Mouse (Mus musculus): Measurements from ENCODE around the gene Gm43951. TPM values are rescaled to one million over a fixed set of nuclear protein-coding genes. Genes with fewer than 3 reads are reported as not detected.

The Gm43951 gene
- polyA plus RNA-seq, 1 experiment: 0.70 TPM

DNA sequence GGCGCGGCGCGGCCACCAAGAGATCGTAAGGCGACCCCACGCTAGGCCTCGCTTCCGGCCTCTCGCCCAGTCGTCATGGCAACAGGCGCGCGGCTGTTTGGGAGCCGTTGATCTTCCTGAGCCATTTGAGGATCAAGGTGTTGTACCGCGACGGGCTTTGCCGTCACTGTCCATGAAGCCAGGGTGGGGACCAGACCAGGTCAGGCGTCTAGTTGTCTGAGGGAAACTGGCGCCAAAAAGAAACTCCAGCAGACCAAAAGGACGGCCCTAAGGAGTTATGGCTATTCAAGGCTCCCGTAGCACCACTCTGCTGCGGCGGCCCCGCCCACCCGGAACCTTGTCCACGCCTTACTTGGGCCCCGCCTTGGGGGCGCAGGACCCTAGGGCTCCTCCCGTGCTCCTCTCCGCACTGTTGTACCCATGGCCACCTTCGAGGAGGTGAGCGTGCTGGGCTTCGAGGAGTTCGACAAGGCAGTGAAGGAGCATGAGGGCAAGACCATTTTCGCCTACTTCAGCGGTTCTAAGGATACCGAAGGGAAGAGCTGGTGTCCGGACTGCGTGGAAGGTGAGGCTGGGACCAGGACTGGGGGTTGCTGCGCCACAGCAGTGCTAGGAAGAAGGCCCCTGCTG lies 679 bp upstream of the Gm43951 start, which contains the start of the genes 4933427D14Rik and Txndc17:
4933427D14Rik (minus strand) TSS at position 256 of the 630 bp plus-strand sequence.
Txndc17 (plus strand) TSS at position 344 of the 630 bp plus-strand sequence.
- peak; percentile 65; the same call in 1 of the 2 replicates for TF ChIP-seq POLR2A (IDR thresholded peaks at IDR 0.05; ENCODE audit: control insufficient read depth, extremely low read depth, insufficient read depth, low read length, poor library complexity)
- no peak for TF ChIP-seq CTCF (IDR thresholded peaks at IDR 0.05; ENCODE audit: borderline replicate concordance, control insufficient read depth, extremely low read depth, insufficient read depth, low read length, poor library complexity)
- Histone ChIP-seq H3K36me3 (ENCODE audit: control insufficient read depth, insufficient read depth, low read length) (peaks cover 4% of the 10 kb centered on the region; the same call in 1 of the 2 replicates), H3K27ac (ENCODE audit: control insufficient read depth, insufficient read depth, low read length) (no peak within 1 kb of the TSS), H3K4me3 (ENCODE audit: control insufficient read depth, insufficient read depth, low read length) (peak within 1 kb of the TSS; percentile 95), H3K27me3 (ENCODE audit: control insufficient read depth, insufficient read depth, low read length) (no peaks in the 10 kb centered on the region), H3K4me1 (replicated peaks; ENCODE audit: control insufficient read depth, insufficient read depth, low read length) (peaks cover 16% of the 10 kb centered on the region)
- DNase-seq: peak; percentile 90
- under 1% methylated on average over 42 of the region's 42 CpGs for WGBS

DNA sequence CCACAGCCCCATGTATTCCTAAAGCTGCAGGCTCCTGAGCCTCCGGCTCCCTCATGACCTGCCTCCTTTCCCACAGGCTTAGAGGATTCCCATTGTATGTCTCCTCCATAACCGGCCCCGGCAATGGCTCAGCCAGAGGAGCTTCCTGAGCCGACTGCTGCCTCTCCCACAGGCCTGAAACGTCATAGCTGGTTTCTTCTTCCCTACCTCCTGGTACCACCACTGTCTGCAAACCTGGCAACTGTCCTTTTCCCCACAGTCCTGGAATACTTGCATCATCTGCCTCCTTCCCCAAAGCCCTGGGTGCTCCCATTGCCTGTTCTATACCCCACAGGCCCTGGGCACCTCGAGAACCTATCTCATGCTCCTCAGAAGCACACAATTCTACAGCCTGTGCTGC lies 1.4 kb downstream of the Gm43951 start:
- Histone ChIP-seq H3K4me1 (replicated peaks; ENCODE audit: control insufficient read depth, insufficient read depth, low read length) (peaks cover 16% of the 10 kb centered on the region), H3K36me3 (ENCODE audit: control insufficient read depth, insufficient read depth, low read length) (0 out of 2 replicates have a peak, but pooled peaks cover 5% of the 10 kb centered on the region), H3K27ac (ENCODE audit: control insufficient read depth, insufficient read depth, low read length) (no peak overlapping the region), H3K27me3 (ENCODE audit: control insufficient read depth, insufficient read depth, low read length) (no peaks in the 10 kb centered on the region), H3K4me3 (ENCODE audit: control insufficient read depth, insufficient read depth, low read length) (no peak overlapping the region)
- DNase-seq: no peak
- WGBS: 85% methylated on average over 6 of the region's 6 CpGs
- TF ChIP-seq CTCF (IDR thresholded peaks at IDR 0.05; ENCODE audit: borderline replicate concordance, control insufficient read depth, extremely low read depth, insufficient read depth, low read length, poor library complexity) (no peak), POLR2A (IDR thresholded peaks at IDR 0.05; ENCODE audit: control insufficient read depth, extremely low read depth, insufficient read depth, low read length, poor library complexity) (no peak)

DNA sequence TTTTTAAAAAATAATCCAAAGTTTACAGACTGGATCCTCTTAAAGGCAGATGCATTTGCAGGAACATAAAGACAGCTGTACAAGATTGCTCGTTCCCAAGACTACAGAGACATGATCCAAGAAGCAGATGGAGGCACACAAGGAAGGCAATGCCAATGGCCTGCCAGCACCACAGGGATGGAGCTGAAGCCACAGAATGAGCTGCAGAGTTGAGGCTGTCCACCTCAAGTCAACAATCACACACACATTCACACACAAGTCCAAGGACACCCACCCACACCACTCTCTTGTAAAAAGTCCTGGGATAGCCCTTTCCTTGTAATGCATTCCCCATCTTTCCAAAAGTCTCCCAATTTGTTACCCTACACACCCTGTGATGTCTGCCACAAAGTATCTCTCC lies 3.2 kb downstream of the Gm43951 start:
- H3K36me3 ChIP-seq (ENCODE audit: control insufficient read depth, insufficient read depth, low read length): peaks cover 7% of the 10 kb centered on the region; the same call in 1 of the 2 replicates
- peaks cover 16% of the 10 kb centered on the region for H3K4me1 ChIP-seq (replicated peaks; ENCODE audit: control insufficient read depth, insufficient read depth, low read length)
- no peak overlapping the region for H3K4me3 ChIP-seq (ENCODE audit: control insufficient read depth, insufficient read depth, low read length)
- 100% methylated on average over 1 of the region's 1 CpGs for WGBS
- H3K27me3 ChIP-seq (ENCODE audit: control insufficient read depth, insufficient read depth, low read length): no peaks in the 10 kb centered on the region
- no peak overlapping the region for H3K27ac ChIP-seq (ENCODE audit: control insufficient read depth, insufficient read depth, low read length)
- TF ChIP-seq CTCF (IDR thresholded peaks at IDR 0.05; ENCODE audit: borderline replicate concordance, control insufficient read depth, extremely low read depth, insufficient read depth, low read length, poor library complexity) (no peak), POLR2A (IDR thresholded peaks at IDR 0.05; ENCODE audit: control insufficient read depth, extremely low read depth, insufficient read depth, low read length, poor library complexity) (no peak)
- no peak for DNase-seq

DNA sequence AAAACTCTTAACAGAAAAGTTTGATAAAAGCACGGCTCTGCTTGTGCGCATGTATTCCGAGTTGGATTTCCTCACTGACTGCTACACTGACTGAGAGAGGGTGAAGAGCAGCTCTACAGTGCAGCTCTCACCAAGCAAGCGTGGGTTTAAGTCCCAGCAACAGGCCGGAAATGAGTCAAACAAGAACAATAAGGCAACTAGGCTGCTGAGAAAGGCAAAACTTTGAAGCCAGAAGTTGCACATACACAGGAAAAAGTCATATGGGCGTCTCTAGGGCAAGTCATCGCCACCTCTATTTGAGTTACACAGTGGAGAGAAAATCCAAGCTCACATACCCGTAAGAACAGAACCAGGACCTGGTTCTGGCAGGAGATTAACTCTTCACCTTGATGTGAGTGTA lies 10.1 kb downstream of the Gm43951 start:
- no peak overlapping the region for H3K27ac ChIP-seq (ENCODE audit: control insufficient read depth, insufficient read depth, low read length)
- 93% methylated on average over 8 of the region's 8 CpGs for WGBS
- H3K4me1 ChIP-seq (replicated peaks; ENCODE audit: control insufficient read depth, insufficient read depth, low read length): no peaks in the 10 kb centered on the region
- TF ChIP-seq POLR2A (IDR thresholded peaks at IDR 0.05; ENCODE audit: control insufficient read depth, extremely low read depth, insufficient read depth, low read length, poor library complexity) (no peak), CTCF (IDR thresholded peaks at IDR 0.05; ENCODE audit: borderline replicate concordance, control insufficient read depth, extremely low read depth, insufficient read depth, low read length, poor library complexity) (no peak)
- no peaks in the 10 kb centered on the region for H3K27me3 ChIP-seq (ENCODE audit: control insufficient read depth, insufficient read depth, low read length)
- no peak for DNase-seq
- H3K36me3 ChIP-seq (ENCODE audit: control insufficient read depth, insufficient read depth, low read length): peaks cover 25% of the 10 kb centered on the region
- no peak overlapping the region for H3K4me3 ChIP-seq (ENCODE audit: control insufficient read depth, insufficient read depth, low read length)

DNA sequence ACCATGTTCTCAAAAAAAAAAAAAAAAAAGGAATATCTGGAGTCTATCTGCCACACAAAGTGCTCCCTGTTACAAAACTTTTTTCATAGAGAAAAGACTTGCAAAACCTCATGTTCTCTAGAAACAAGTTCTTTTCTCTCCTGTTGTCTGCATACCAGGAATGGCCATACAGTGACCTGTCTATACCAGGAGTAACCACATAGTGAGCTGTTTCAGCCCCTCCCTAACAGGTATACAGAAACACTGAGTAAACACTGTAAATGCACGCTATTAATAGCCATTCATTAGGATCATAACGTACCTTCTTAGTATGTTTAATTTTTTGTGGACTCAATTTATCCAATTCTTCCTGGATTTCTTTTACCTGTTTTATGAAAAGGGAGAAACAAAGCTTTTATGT lies 12.4 kb downstream of the Gm43951 start:
- no peak overlapping the region for H3K27ac ChIP-seq (ENCODE audit: control insufficient read depth, insufficient read depth, low read length)
- peaks cover 36% of the 10 kb centered on the region for H3K36me3 ChIP-seq (ENCODE audit: control insufficient read depth, insufficient read depth, low read length)
- no peaks in the 10 kb centered on the region for H3K27me3 ChIP-seq (ENCODE audit: control insufficient read depth, insufficient read depth, low read length)
- TF ChIP-seq CTCF (IDR thresholded peaks at IDR 0.05; ENCODE audit: borderline replicate concordance, control insufficient read depth, extremely low read depth, insufficient read depth, low read length, poor library complexity) (no peak), POLR2A (IDR thresholded peaks at IDR 0.05; ENCODE audit: control insufficient read depth, extremely low read depth, insufficient read depth, low read length, poor library complexity) (no peak)
- no peak for DNase-seq
- 96% methylated on average over 2 of the region's 2 CpGs for WGBS
- H3K4me3 ChIP-seq (ENCODE audit: control insufficient read depth, insufficient read depth, low read length): no peak overlapping the region
- no peaks in the 10 kb centered on the region for H3K4me1 ChIP-seq (replicated peaks; ENCODE audit: control insufficient read depth, insufficient read depth, low read length)

DNA sequence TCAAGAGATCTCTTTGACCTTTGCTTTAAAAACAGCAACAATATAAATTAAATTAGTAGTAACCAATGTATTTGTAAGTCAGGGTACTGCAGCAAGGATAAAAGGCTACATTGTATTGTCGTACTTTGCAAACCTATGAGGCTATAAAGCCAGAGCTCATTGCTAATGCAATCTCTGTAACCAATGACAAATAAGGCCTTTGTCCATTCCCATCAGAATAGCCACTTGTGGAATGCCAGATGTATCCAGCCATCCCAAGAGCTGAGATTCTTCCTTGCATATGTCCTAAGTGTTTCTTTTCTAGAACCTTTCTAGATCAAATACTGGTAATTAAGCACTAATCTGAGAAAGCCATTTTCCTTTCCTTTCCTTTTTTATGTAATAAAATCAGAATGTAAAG lies 15.8 kb downstream of the Gm43951 start:
- no peak overlapping the region for H3K27ac ChIP-seq (ENCODE audit: control insufficient read depth, insufficient read depth, low read length)
- WGBS: 98% methylated on average over 1 of the region's 1 CpGs
- peaks cover 25% of the 10 kb centered on the region for H3K36me3 ChIP-seq (ENCODE audit: control insufficient read depth, insufficient read depth, low read length)

More for the DNA sequence above, 15.8 kb downstream of the Gm43951 start:
- DNase-seq: no peak
- H3K27me3 ChIP-seq (ENCODE audit: control insufficient read depth, insufficient read depth, low read length): no peaks in the 10 kb centered on the region
- no peak overlapping the region for H3K4me3 ChIP-seq (ENCODE audit: control insufficient read depth, insufficient read depth, low read length)
- no peaks in the 10 kb centered on the region for H3K4me1 ChIP-seq (replicated peaks; ENCODE audit: control insufficient read depth, insufficient read depth, low read length)
- no peak for TF ChIP-seq CTCF (IDR thresholded peaks at IDR 0.05; ENCODE audit: borderline replicate concordance, control insufficient read depth, extremely low read depth, insufficient read depth, low read length, poor library complexity)
- no peak for TF ChIP-seq POLR2A (IDR thresholded peaks at IDR 0.05; ENCODE audit: control insufficient read depth, extremely low read depth, insufficient read depth, low read length, poor library complexity)

All from thymus, adult 2 months (tissue).